Mouse (Mus musculus): Measurements from ENCODE around the gene Atp8a2. TPM values are rescaled to one million over a fixed set of nuclear protein-coding genes. Genes with fewer than 3 reads are reported as not detected.

The Atp8a2 gene
- polyA plus RNA-seq, 1 experiment from 2014 or later = 0.25 TPM

DNA sequence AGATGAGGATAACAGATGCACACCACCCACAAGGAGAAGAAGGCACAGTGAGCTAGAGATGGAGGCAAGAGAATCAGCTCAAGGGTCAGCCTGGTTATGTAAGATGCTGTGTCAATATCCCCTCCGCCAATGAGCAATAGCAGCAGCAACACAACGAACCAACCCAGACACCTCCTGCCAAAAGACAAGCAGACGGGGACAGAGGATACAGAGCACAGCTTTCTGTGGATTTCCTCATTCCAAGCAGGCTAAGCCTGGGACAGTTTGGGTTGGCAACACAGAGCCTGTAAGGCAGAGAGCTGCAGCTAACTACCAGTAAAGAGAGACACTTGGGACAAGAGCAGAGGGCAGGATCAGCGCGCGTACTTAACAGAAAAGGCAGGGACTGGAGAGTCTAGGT, 504.8 kb downstream of the Atp8a2 start:
- Histone ChIP-seq H3K27me3 (replicated peaks; ENCODE audit: insufficient read depth, low read length) (no peaks in the 10 kb centered on the region), H3K4me1 (ENCODE audit: insufficient read depth, low read depth, low read length) (no peaks in the 10 kb centered on the region; the same call in 1 of the 2 replicates), H3K4me3 (ENCODE audit: low read depth, low read length) (no peak overlapping the region), H3K9me3 (ENCODE audit: low read length) (no peaks in the 10 kb centered on the region), H3K27ac (ENCODE audit: low read length) (no peak overlapping the region), H3K36me3 (ENCODE audit: insufficient read depth, low read length) (no peaks in the 10 kb centered on the region), H3K9ac (replicated peaks; ENCODE audit: low read depth) (no peak overlapping the region), H3K4me2 (replicated peaks; ENCODE audit: low read depth, low read length) (no peak overlapping the region)
- ATAC-seq (peak; percentile 71), DNase-seq (ENCODE audit: low spot score) (peak; percentile 69)
- WGBS = 43% methylated on average over 6 of the region's 6 CpGs
- TF ChIP-seq EP300 (IDR thresholded peaks at IDR 0.05) = no peak
- TF ChIP-seq CTCF (IDR thresholded peaks at IDR 0.05) = no peak

- no peaks in the 10 kb centered on the region for H3K36me3 ChIP-seq (ENCODE audit: insufficient read depth, low read length)
- no peak overlapping the region for H3K27ac ChIP-seq (ENCODE audit: low read length)
- H3K4me3 ChIP-seq (ENCODE audit: low read depth, low read length) = no peak overlapping the region
- H3K4me2 ChIP-seq (replicated peaks; ENCODE audit: low read depth, low read length) = no peak overlapping the region
- ATAC-seq = no peak
- TF ChIP-seq CTCF (IDR thresholded peaks at IDR 0.05) (no peak), EP300 (IDR thresholded peaks at IDR 0.05) (no peak)
- H3K27me3 ChIP-seq (replicated peaks; ENCODE audit: insufficient read depth, low read length) = no peaks in the 10 kb centered on the region
- H3K9me3 ChIP-seq (ENCODE audit: low read length) = no peaks in the 10 kb centered on the region
- no peak overlapping the region for H3K9ac ChIP-seq (replicated peaks; ENCODE audit: low read depth)
- no peaks in the 10 kb centered on the region; the same call in 1 of the 2 replicates for H3K4me1 ChIP-seq (ENCODE audit: insufficient read depth, low read depth, low read length)
- 65% methylated on average over 13 of the region's 13 CpGs for WGBS
- no peak for DNase-seq (ENCODE audit: low spot score)
These were observed 505.6 kb downstream of the Atp8a2 start for GRCm38 (mm10) chr14:59691402-59691801.

DNA sequence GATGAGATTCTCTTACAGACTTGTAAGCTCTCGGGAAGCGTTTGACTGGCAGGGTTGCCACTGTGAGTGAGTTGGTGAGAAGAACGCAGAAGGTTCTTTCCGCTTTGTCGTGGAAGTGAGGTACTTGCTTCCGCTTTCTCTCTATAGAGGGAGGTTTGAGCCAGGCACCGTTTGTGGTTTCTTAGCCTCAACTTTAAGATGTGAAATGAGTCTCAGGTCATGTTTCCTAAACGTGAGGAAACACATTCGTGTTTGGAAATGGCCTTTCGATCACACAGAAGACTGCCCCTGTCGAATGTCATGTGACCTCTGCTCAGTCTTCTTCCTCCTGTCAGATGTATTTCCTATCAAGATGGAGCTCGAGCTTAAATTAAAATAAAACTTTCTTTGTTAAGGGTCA, 506.0 kb downstream of the Atp8a2 start:
- H3K9me3 ChIP-seq (ENCODE audit: low read length) = no peaks in the 10 kb centered on the region
- no peak overlapping the region for H3K4me2 ChIP-seq (replicated peaks; ENCODE audit: low read depth, low read length)
- no peak overlapping the region for H3K9ac ChIP-seq (replicated peaks; ENCODE audit: low read depth)
- DNase-seq (ENCODE audit: low spot score) = no peak
- no peaks in the 10 kb centered on the region; the same call in 1 of the 2 replicates for H3K4me1 ChIP-seq (ENCODE audit: insufficient read depth, low read depth, low read length)
- no peak overlapping the region for H3K4me3 ChIP-seq (ENCODE audit: low read depth, low read length)
- TF ChIP-seq CTCF (IDR thresholded peaks at IDR 0.05) (no peak), EP300 (IDR thresholded peaks at IDR 0.05) (no peak)
- no peak for ATAC-seq
- no peaks in the 10 kb centered on the region for H3K27me3 ChIP-seq (replicated peaks; ENCODE audit: insufficient read depth, low read length)
- WGBS = 66% methylated on average over 12 of the region's 12 CpGs
- H3K27ac ChIP-seq (ENCODE audit: low read length) = no peak overlapping the region
- H3K36me3 ChIP-seq (ENCODE audit: insufficient read depth, low read length) = no peaks in the 10 kb centered on the region

- Histone ChIP-seq H3K9me3 (ENCODE audit: low read length) (no peaks in the 10 kb centered on the region), H3K4me2 (replicated peaks; ENCODE audit: low read depth, low read length) (no peak overlapping the region), H3K36me3 (ENCODE audit: insufficient read depth, low read length) (no peaks in the 10 kb centered on the region), H3K4me3 (ENCODE audit: low read depth, low read length) (no peak overlapping the region), H3K27ac (ENCODE audit: low read length) (no peak overlapping the region), H3K4me1 (ENCODE audit: insufficient read depth, low read depth, low read length) (no peaks in the 10 kb centered on the region; the same call in 1 of the 2 replicates), H3K9ac (replicated peaks; ENCODE audit: low read depth) (no peak overlapping the region), H3K27me3 (replicated peaks; ENCODE audit: insufficient read depth, low read length) (no peaks in the 10 kb centered on the region)
- TF ChIP-seq EP300 (IDR thresholded peaks at IDR 0.05) (no peak), CTCF (IDR thresholded peaks at IDR 0.05) (no peak)
- ATAC-seq (no peak), DNase-seq (ENCODE audit: low spot score) (no peak)
- 47% methylated on average over 4 of the region's 4 CpGs for WGBS
These were observed 507.4 kb downstream of the Atp8a2 start for GRCm38 (mm10) chr14:59689596-59689995.

DNA sequence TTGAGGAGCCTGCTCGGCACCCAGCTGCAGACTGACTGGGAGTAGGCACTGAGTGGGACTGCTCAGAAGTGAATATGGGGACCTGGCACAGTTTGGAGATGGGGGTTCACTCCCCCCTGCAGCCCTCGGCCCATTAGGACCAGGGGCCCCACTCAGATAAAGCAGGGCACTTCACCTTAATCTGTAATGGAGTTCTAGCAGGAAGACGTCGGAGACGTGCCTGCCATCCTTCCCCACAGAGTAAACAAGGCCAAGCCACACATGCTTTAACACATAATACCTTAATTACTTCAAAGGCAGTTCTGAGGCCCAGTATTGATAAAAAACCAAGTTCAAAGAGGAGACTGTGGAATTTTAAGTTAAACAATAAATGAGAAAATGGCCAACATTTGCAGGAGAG, 510.8 kb downstream of the Atp8a2 start:
- no peaks in the 10 kb centered on the region for H3K27me3 ChIP-seq (replicated peaks; ENCODE audit: insufficient read depth, low read length)
- no peaks in the 10 kb centered on the region for H3K36me3 ChIP-seq (ENCODE audit: insufficient read depth, low read length)
- H3K9me3 ChIP-seq (ENCODE audit: low read length) = no peaks in the 10 kb centered on the region
- no peak overlapping the region for H3K27ac ChIP-seq (ENCODE audit: low read length)
- H3K4me3 ChIP-seq (ENCODE audit: low read depth, low read length) = no peak overlapping the region
- DNase-seq (ENCODE audit: low spot score) (no peak), ATAC-seq (no peak)
- 32% methylated on average over 5 of the region's 5 CpGs for WGBS
- no peaks in the 10 kb centered on the region for H3K4me1 ChIP-seq (ENCODE audit: insufficient read depth, low read depth, low read length)
- no peak overlapping the region for H3K9ac ChIP-seq (replicated peaks; ENCODE audit: low read depth)
- no peak overlapping the region for H3K4me2 ChIP-seq (replicated peaks; ENCODE audit: low read depth, low read length)
- no peak for TF ChIP-seq CTCF (IDR thresholded peaks at IDR 0.05)
- no peak for TF ChIP-seq EP300 (IDR thresholded peaks at IDR 0.05)

DNA sequence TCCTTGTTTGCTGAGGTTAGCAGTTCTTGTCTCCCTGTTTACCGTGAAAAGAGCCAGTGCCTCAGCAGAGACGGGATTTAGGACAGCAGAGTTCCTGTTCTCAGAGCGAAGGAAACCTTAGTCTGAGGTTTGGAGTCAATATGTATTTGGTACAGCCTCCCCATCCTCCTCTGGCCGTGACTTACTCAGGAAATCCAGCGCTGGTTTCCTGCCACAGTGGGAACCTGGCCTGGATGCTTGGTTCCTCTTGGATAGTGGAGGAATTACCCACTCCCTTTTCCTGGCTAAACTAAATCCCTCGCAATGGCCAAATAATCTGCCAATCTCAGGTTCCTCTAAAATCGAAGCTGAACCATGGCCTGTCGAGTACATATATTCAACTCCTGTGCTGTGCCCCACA, 511.6 kb downstream of the Atp8a2 start:
- no peak for ATAC-seq
- Histone ChIP-seq H3K36me3 (ENCODE audit: insufficient read depth, low read length) (no peaks in the 10 kb centered on the region), H3K4me1 (ENCODE audit: insufficient read depth, low read depth, low read length) (no peaks in the 10 kb centered on the region), H3K27ac (ENCODE audit: low read length) (no peak overlapping the region), H3K4me2 (replicated peaks; ENCODE audit: low read depth, low read length) (no peak overlapping the region), H3K27me3 (replicated peaks; ENCODE audit: insufficient read depth, low read length) (no peaks in the 10 kb centered on the region), H3K9me3 (ENCODE audit: low read length) (no peaks in the 10 kb centered on the region), H3K4me3 (ENCODE audit: low read depth, low read length) (no peak overlapping the region), H3K9ac (replicated peaks; ENCODE audit: low read depth) (no peak overlapping the region)
- WGBS = 53% methylated on average over 8 of the region's 8 CpGs
- TF ChIP-seq CTCF (IDR thresholded peaks at IDR 0.05) = no peak
- TF ChIP-seq EP300 (IDR thresholded peaks at IDR 0.05) = no peak
- DNase-seq (ENCODE audit: low spot score) = no peak

GRCm38 (mm10) chr14:59681906-59682305, 515.1 kb downstream of the Atp8a2 start:
- H3K9ac ChIP-seq (replicated peaks; ENCODE audit: low read depth) = no peak overlapping the region
- H3K27me3 ChIP-seq (replicated peaks; ENCODE audit: insufficient read depth, low read length) = no peaks in the 10 kb centered on the region
- H3K36me3 ChIP-seq (ENCODE audit: insufficient read depth, low read length) = no peaks in the 10 kb centered on the region
- TF ChIP-seq CTCF (IDR thresholded peaks at IDR 0.05) = no peak
- TF ChIP-seq EP300 (IDR thresholded peaks at IDR 0.05) = no peak
- no peak overlapping the region for H3K4me2 ChIP-seq (replicated peaks; ENCODE audit: low read depth, low read length)
- no peaks in the 10 kb centered on the region for H3K4me1 ChIP-seq (ENCODE audit: insufficient read depth, low read depth, low read length)
- H3K4me3 ChIP-seq (ENCODE audit: low read depth, low read length) = no peak overlapping the region
- ATAC-seq (peak; percentile 62), DNase-seq (ENCODE audit: low spot score) (peak; percentile 48)
- 50% methylated on average over 4 of the region's 4 CpGs for WGBS
- H3K27ac ChIP-seq (ENCODE audit: low read length) = no peak overlapping the region
- H3K9me3 ChIP-seq (ENCODE audit: low read length) = no peaks in the 10 kb centered on the region

All from lung, postnatal 0 days (tissue).